Mouse (Mus musculus) left cerebral cortex, adult 8-10 months (tissue): ENCODE results near the gene Lair1. TPM values are rescaled to one million over a fixed set of nuclear protein-coding genes. Genes with fewer than 3 reads are reported as not detected.
"Not testable (repeated sequence)": the region's sequence is repeated elsewhere in the genome, so short reads cannot be mapped to it uniquely, and the experiment has no call there.

Experiments used
- DNase-seq, 2 experiments: peaks; one replicate each; pipeline ENCODE4 v3.0.0; 2022; ENCODE audit warnings: low spot score in 2 of 2
- total RNA-seq, 4 experiments: library from RNA; stranded (reverse); gene quantifications; 2 replicates each; pipeline ENCODE4 v1.2.4; 2022

The Lair1 gene
- 10 to 100 TPM in 2 of 4 experiments, 1 to 10 TPM in 2; 7.7 to 18.9 (median 13.3) TPM for total RNA-seq

GRCm38 (mm10) chr7:4063013-4063412 is at the start of gene Lair1:
Gene Lair1, minus strand, starts transcription at chr7:4063204.
- DNase-seq: no peak

GRCm38 (mm10) chr7:4111766-4112165 is 48.8 kb upstream of the Lair1 start:
- DNase-seq: no peak

GRCm38 (mm10) chr7:4103411-4103810 is 40.4 kb upstream of the Lair1 start:
- no peak for DNase-seq

- no peak for DNase-seq
Observed at GRCm38 (mm10) chr7:4101144-4101543, 38.1 kb upstream of the Lair1 start.

GRCm38 (mm10) chr7:4098832-4099231 is 35.8 kb upstream of the Lair1 start:
- no peak for DNase-seq

GRCm38 (mm10) chr7:4098301-4098700 is 35.3 kb upstream of the Lair1 start:
- no peak for DNase-seq

GRCm38 (mm10) chr7:4091170-4091569 is 28.2 kb upstream of the Lair1 start:
- no peak for DNase-seq

- DNase-seq: no peak
Observed at GRCm38 (mm10) chr7:4088679-4089078, 25.7 kb upstream of the Lair1 start.

GRCm38 (mm10) chr7:4087896-4088480 is 25.0 kb upstream of the Lair1 start:
- DNase-seq: peak in 1 of 2 experiments; percentile 73

- peak in 1 of 2 experiments; percentile 78 for DNase-seq
Observed at GRCm38 (mm10) chr7:4087238-4087895, 24.4 kb upstream of the Lair1 start.

GRCm38 (mm10) chr7:4085562-4085961 is 22.6 kb upstream of the Lair1 start:
- no peak for DNase-seq

GRCm38 (mm10) chr7:4084161-4084560 is 21.2 kb upstream of the Lair1 start:
- DNase-seq: no peak

- no peak for DNase-seq
Observed at GRCm38 (mm10) chr7:4082804-4083203, 19.8 kb upstream of the Lair1 start.

- DNase-seq: no peak
Observed at GRCm38 (mm10) chr7:4081706-4082105, 18.7 kb upstream of the Lair1 start.

- DNase-seq: no peak
Observed at GRCm38 (mm10) chr7:4080552-4080951, 17.5 kb upstream of the Lair1 start.

- no peak for DNase-seq
Observed at GRCm38 (mm10) chr7:4079511-4079910, 16.5 kb upstream of the Lair1 start.

- no peak for DNase-seq
Observed at GRCm38 (mm10) chr7:4073144-4073543, 10.1 kb upstream of the Lair1 start.

- DNase-seq: no peak
Observed at GRCm38 (mm10) chr7:4071066-4071465, 8.1 kb upstream of the Lair1 start.

- DNase-seq: no peak
Observed at GRCm38 (mm10) chr7:4063714-4064425, 866 bp upstream of the Lair1 start.

GRCm38 (mm10) chr7:4060602-4061188 is 2.3 kb downstream of the Lair1 start:
- not testable (repeated sequence) for DNase-seq

- peak in 1 of 2 experiments; percentile 10 for DNase-seq
Observed at GRCm38 (mm10) chr7:4026794-4027421, 36.1 kb downstream of the Lair1 start.

- DNase-seq: not testable (repeated sequence)
Observed at GRCm38 (mm10) chr7:4004636-4005035, 58.4 kb downstream of the Lair1 start.
